Mouse (Mus musculus) mature B cell (primary cell): ENCODE results near the gene Med20.
"Not testable (repeated sequence)": the region's sequence is repeated elsewhere in the genome, so short reads cannot be mapped to it uniquely, and the experiment has no call there.

Experiments used
- in situ Hi-C: fragments of 300-500 bp; cut with MboI; formaldehyde crosslinking; loops from 2 replicates; pipeline ENCODE4 v1.14.3; 2019

The Med20 gene

GRCm38 (mm10) chr17:47596162-47596838, 15.1 kb upstream of the Med20 start:
- in situ Hi-C loops: no loop called here

GRCm38 (mm10) chr17:47596839-47597164, 14.6 kb upstream of the Med20 start:
- in situ Hi-C loops: no loop called here

- in situ Hi-C loops: no loop called here
Measured at GRCm38 (mm10) chr17:47597261-47597660, 14.1 kb upstream of the Med20 start.

- in situ Hi-C loops: no loop called here
Measured at GRCm38 (mm10) chr17:47597838-47598579, 13.4 kb upstream of the Med20 start.

- in situ Hi-C loops: not testable (repeated sequence)
Measured at GRCm38 (mm10) chr17:47598580-47599304, 12.6 kb upstream of the Med20 start.

DNA sequence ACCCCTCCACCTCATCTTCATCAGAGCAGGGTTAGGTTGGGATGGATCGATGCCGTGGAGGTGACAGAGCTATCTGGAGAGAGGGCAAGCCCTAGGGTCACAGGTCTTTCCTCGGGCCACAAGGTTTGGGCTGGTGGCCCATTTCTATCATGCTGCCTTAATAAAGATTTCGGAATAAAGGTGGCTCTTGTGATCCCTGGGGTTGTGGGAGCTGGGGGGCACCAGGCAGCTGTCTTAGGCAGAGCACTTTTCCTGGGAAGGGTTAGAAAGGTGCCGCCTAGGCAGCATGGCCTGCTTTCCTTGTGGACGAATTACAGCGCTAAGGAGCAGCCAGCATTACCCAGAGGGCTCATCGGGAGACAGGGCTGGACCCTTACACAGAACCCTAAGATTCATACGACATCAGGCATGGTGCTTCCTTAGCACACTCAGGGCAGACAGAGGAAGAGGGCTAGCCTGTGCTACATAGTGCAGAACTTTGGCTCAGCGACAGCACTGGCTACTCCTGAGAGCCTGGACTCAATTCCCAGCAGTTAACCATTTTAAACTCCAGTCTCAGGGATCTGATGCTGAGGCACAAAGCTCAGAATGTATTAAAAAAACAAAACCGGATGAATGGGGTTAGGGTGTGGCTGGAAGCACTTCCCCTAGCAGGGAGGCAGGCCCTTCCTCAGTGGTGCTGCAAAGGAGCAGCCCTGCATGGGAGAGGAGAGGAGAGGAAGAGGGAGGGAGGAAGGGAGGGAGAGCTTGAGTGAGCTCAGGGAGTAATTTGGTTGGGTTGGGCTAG, 11.7 kb upstream of the Med20 start:
- in situ Hi-C loops: no loop called here

DNA sequence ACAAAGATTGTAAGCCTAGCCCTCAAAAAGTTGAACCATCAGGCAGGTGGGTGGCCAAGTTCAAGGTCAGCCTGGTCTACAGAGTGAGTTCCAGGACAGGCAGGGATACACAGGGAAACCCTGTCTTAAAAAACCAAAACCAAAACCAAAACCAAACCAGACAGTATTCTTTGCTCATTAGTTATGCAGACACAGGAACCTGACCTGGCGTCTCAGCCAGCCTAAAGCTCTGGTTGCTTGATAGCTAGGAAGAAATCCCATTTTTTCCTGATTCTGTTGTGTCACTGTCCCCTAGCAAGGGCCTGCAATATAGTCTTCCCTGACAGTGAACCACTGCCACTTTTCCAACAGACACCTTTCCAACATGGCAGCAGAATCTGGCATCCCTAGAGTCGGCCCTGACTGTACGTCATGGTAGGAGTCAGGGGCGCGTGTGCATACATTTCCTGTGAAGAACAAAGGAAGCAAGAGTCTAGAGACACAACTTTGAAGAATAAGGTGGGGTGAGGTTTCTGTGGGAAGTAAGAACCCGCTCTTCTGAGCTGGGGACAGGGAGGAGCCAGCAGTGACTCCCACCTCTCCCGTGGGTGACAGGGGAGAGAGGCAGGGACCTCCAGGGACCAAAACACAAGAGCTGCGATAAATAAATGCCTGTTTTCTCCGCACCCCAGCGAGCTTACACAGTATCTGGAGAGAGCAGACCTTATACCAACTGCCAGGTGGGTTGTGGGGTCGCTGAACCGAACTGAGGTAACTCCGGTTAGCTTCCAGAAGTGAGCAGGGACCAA, 10.6 kb upstream of the Med20 start:
- in situ Hi-C loops: no loop called here

DNA sequence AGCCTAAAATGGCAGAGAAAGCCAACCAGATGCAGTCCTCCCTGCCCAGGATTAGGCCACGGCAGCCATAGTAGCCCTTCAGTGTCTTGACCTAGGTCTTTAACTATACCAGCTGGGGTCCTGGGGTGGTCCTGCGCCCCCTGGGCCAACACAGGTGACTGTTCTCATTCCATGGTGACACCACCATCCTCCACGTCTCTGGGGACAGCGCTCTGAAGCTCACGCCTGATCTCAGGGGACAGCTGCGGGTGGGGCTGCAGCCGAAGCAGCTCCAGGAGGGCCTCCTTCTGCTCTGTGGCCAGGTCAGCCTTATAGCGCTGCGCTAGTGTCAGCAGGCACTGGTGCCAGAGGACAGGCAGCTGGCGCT, 10.0 kb upstream of the Med20 start:
- in situ Hi-C loops: no loop called here

- in situ Hi-C loops: no loop called here
Measured at GRCm38 (mm10) chr17:47602289-47602688, 9.1 kb upstream of the Med20 start.

- in situ Hi-C loops: no loop called here
Measured at GRCm38 (mm10) chr17:47606220-47606619, 5.2 kb upstream of the Med20 start.

DNA sequence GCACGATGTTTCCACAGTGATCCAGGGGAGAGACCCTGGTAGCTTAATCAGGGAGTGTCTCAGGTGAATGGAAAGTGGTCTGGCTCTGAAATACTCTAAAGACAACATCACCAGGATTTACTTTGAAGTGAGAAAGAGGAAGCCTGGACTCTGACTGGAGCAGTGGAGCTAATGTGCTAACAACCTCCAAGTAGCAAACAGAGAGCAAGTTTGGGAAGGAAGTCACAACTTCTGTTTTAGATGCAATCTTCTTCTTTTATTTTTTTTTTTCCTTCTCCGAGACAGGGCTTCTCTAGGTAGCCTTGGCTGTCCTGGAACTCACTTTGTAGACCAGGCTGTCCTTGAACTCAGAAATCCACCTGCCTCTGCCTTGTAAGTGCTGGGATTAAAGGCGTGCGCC, 2.2 kb upstream of the Med20 start:
- in situ Hi-C loops: no loop called here

DNA sequence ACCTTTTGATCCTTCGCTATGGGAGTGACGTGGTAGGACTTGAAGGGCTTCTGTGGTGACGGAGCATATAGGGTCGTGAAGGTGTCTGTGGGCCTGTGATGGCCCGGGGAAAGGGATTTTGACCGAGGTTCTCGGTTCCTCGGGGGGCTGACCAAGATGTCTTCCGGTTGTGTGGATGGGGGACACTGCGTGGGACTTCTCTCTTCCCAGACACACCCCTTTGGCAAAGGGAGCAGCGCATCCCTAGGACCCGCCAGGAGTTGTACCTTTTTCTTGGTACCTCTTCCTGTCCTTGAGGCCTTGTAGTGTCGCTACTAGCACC, 240 bp downstream of the Med20 start:
- in situ Hi-C loops: loop anchor here (5.0 kb wide), 1 partner anchor 76 kb away; the partner anchor contains the start of genes Frs3 and Tomm6

DNA sequence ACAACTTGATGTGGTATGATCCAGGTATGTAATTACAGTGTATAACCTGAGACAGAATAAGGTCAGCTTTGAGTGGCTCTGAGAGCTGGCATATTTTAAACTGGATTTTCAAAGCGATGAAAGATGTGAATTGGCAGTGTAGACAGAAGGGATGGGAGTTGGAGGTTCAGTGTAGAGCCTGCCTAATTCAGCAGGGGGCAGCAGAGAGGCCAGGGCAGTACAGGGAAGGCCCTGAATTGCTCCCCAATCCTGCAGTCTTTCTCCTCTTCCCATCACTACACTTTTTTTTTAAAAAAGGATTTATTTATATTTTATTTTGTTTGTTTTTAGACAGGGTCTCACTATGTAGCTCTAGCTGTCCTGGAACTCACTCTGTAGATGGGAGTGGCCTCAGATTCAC, 2.6 kb downstream of the Med20 start:
- in situ Hi-C loops: loop anchor here (5.0 kb wide), 1 partner anchor 73 kb away; the partner anchor contains the start of genes Frs3 and Tomm6

GRCm38 (mm10) chr17:47616119-47616518, 4.7 kb downstream of the Med20 start:
- in situ Hi-C loops: no loop called here

- in situ Hi-C loops: no loop called here
Measured at GRCm38 (mm10) chr17:47616652-47617051, 5.3 kb downstream of the Med20 start.

GRCm38 (mm10) chr17:47617605-47618307, 6.4 kb downstream of the Med20 start:
- in situ Hi-C loops: no loop called here

GRCm38 (mm10) chr17:47618556-47619311, 7.4 kb downstream of the Med20 start:
- in situ Hi-C loops: no loop called here

- in situ Hi-C loops: no loop called here
Measured at GRCm38 (mm10) chr17:47622912-47623554, 11.7 kb downstream of the Med20 start.

DNA sequence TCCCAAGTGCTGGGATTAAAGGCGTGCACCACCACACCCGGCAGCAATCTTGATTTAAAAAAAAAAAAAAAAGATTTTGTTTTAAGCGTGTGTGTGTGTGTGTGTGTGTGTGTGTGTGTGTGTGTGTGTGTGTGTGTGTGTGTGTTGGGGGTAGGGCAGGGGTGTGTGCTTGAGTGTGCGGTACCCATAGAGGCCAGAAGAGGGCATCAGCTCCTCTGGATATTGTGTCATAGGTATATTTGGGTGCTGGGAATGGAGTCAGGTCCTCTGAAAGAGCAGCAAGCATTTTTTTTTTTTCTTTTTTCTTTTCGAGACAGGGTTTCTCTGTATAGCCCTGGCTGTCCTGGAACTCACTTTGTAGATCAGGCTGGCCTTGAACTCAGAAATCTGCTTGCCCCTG, 13.2 kb downstream of the Med20 start:
- in situ Hi-C loops: not testable (repeated sequence)

GRCm38 (mm10) chr17:47625088-47625487, 13.7 kb downstream of the Med20 start:
- in situ Hi-C loops: no loop called here
